Mouse (Mus musculus) cerebellum, postnatal 36 days (tissue): Measurements from ENCODE around the gene Gclc.
"Not testable (repeated sequence)": the region's sequence is repeated elsewhere in the genome, so short reads cannot be mapped to it uniquely, and the experiment has no call there.

Source experiments
- DNase-seq, 2 experiments: peaks; one replicate each; pipeline ENCODE4 v3.0.0; 2021 to 2022; ENCODE audit warnings: mixed read lengths in 2 of 2

Gene Gclc

DNA sequence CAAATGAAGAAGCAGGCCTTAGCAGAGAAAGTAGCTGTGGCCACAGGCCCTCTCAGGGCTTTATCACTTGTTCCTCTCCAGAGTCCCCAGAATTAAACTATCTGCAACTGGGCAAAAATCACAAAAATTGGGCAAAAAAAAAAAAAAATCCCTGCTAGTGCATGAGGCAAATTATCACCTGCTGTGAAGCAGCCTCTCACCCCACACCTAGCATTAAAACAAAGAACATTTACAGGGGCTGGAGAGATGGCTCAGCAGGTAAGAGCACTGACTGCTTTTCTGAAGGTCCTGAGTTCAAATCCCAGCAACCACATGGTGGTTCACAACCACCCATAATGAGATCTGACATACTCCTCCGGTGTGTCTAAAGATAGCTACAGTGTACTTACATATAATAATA, 6.0 kb upstream of the Gclc start:
- not testable (repeated sequence) for DNase-seq

DNA sequence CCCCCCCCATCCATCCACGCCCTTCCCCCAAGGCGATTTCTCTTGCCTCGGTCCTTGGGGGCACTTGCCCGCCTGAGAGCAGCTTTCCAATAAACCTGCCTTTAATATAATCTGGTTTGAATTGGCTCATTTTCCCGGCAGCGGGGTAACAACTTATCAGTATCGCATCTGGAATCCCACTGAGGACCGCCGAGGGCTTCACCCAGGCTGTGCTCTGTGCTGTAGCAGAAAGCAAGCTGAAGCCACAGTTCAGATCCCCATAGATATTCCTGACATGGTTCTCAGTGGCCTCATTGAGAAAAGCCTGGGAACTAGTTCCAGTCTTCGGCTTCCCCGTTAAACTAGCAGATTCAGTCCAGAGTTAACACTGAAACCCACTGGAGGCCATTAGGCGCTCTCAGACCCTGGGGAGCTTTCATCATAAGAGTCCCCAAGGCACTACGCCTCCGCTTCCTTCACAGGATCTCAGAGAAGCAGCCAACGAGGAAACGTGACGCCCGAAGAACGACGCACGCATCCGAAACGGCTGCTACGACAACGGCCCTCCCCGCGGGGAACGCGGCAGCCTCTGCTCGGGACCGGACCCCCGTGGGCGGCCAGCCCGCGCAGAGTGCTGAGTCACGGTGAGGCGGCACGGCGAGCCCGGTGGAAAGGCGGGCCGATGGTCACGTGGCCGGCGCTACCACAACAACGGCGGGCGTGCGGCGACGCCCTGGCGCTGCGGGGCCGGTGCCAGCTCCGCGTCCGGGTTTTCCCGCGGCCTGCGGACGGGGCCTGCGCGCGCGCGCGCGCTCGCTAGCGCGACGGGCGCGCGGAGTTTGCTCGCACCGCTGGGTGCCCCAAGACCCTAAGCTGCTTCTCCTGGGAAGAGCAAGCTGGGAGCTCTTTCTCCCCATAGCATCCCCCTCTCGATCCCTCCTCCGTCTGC, 3.9 kb upstream of the Gclc start:
- peak; percentile 94 to 96 for DNase-seq

DNA sequence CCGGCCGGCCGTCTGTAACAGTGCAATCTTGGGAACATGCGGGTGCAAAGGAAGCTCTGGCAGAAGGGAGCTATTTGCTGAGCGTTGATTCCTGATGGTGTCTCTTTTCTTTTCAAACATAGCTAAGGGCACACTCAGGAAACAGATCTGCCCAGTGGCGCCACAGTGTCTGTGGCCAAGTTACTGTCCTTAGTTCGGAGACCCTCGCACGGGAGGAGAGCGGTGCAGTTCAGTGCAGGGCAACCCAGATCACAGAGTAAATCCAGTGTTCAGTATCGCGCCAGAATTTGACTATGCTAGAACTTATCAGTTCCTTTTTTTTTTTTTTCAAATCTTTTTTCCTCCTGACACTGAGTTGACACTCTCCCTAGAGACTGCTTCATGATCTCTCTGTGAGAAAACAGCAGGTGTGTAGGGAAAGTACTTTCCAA, 3.2 kb upstream of the Gclc start:
- no peak for DNase-seq

DNA sequence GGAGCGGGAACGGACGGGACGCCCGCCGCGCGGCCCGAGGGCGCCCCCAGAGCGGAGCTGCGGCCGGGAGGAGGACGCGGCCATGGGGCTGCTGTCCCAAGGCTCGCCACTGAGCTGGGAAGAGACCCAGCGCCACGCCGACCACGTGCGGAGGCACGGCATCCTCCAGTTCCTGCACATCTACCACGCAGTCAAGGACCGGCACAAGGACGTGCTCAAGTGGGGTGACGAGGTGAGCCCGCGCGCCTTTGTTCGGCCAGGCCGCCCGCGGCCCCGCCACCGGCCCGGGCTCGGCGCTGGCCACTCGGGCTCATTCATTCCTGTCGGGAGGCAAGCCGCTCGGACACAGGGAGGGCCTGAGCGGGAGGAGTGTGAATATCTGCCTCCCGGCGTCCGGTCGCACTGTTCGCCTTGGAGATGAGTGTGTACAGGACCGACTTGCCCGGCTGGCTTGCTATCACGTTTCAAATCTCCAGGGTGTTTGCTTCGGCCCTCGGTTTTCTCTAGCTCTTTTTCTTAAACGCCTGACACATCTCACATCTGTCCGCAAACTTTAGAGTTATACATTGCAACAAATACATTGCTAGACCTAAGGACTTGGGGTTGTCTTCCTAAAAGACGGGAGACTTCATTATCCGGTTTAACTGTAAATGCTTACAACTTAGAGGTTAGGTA, 530 bp downstream of the Gclc start:
- peak; percentile 69 to 72 for DNase-seq

DNA sequence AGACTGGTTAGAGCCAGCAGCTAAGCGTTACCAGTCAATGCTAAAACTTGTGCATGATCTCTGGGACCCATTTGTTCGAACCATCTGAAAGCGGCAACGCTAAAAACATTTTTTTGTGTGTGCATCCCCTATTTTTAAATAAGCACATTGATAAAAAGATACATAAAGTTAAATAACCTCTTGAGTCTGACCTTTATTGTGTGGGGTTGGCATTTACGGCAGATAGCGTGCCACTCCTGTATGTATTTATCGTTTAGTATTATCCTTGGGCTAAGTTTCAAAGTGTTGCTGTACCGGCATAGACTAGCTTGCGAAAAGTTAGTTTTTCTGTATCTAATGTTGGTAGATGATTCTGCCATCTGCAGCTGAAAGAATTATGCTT, 1.1 kb downstream of the Gclc start:
- DNase-seq: no peak

DNA sequence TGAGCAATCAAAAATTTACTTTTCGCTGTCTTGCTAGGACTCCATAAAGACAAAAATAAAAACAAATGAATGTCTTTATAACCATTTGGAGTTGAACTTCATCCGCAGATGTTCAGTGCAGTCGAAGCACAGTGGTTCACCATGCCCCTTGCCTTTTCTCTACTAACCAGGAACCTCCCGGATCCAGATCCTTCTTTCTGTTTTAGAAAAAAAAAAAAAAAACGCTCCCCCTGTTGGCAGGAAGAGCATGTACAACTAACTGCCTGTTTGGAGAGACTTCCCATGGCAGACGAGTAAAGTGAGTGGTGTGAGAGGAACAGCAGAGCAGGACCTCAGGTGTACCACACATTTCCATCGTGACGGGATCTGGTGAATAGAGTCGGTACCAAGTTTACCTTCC, 1.7 kb downstream of the Gclc start:
- DNase-seq: no peak

DNA sequence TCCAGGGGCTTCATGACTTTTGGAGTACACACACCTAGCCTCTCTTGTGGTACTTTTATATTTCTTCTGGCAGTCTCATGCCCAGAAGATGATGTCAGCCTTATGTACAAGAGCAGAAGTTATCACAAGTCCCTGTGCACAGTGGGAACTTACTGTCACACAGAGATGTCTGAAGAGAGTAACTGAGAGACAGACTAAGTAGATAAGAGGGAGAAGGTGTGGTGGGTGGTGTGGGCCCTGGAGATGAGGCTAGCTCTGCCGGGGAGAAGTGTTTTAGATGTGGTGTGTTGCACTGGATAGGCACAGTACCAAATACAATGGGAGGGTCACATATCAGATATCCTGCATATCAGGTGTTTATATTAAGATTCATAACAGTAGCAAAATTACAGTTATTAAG, 3.0 kb downstream of the Gclc start:
- DNase-seq: no peak

DNA sequence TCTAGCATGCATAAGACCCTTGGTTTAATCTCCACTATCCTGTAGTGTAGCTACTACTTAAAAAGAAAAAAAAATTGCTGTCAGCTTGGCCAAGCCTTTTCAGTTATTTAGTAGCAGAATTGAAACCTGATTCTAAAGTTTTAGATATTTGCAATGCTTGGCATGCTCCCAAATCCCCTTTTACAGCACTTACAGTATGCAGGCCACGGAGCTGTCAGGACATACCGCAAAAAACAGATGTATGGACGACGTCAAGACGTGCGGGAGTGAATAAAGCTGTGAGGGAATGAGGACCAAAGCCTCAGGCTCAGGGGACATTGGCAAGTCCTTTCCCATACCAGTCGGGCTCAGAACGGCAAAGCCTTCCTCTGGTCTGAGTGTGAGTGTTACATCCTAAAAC, 4.1 kb downstream of the Gclc start:
- DNase-seq: no peak

DNA sequence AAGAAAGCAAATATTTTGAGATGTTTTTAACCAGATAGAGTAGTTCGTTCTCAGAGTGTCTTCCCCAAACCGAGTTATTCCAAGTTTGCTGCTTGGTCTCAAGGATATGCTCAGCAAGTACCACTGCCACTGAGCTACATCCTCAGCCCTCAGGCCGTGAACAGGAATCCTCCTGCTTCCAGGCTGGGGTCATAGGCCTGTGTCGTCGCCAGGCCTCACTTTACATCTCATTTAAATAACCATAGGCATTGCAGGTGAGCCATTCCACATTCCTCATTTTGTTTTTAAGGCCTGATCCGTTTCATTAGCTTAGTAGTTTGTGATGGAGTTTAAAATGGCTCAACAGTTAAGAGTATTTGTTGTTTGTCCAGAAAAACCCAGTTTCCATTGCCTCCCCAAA, 4.8 kb downstream of the Gclc start:
- no peak for DNase-seq

DNA sequence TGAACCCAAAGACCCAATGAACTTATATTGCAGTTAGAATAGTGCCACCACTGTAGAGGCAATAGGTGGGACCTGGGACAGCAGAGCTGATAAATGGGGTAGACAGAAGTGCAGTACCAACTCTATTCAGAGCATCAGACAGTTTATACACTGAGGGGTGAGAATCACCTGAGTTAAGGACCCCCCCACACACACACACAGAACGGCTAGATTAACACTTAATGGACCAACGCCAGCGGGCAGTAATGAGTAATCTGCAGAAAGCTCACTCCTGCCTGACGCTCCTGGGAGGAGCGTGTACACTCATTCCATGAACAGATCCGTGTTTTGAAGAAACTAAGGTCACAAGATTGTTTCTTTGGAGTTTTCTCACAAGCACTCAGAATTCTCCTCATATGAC, 5.4 kb downstream of the Gclc start:
- DNase-seq: no peak

DNA sequence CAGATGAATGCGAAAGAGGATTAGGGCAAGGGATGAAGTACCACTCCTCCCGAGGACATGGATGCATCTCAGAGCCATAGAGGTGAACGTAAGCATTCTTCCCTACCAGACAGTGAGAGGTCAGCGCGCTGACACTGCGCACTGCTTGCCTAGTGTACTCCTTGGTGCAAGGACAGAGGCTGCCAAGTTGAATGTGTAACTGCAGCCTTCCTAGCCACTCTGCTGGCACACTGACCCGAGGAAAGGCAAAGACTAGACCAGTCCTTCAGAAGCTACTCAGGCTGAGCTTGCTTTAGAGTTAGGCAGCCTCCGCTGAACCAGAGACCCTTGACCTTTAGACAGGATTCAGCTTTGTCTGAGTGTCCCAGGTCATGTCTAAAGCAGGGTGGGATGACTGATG, 11.9 kb downstream of the Gclc start:
- no peak for DNase-seq

DNA sequence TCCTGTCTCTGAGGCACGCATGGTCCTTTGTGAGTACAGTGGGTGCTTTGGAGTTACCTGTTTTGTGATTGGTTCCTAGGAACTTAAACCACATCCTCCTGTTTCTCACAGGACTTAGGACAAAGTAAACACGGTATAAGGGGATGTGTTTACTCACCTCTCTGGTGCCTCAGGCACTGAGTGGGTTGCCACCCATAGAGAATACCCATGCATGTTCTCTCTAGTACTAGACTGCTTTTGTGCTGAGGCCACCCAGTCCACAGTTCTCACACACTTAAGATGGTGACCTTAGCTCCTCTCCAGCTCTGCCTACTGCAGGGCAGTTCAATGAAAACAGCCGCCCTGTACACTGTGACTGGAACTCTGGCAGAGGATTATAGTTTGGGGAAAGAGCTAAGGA, 12.4 kb downstream of the Gclc start:
- no peak for DNase-seq

DNA sequence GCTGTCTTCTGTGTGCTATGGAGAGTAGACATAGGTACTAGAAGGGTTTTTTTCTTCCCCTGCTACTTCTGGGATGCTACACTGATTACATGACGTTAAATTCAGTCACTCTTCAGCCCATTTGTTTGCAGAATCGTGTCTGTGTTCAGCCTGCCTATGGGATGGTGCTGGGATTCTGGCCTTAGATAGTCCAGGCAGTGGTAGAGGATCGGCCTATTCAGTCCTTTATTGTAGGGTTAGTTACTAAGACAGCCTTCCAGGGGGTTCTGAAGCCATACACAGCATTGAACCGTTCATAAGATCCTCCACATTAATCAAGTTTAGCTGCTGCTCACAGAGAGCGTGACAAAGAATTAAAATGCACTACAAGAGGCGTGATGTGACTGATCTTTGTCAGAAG, 16.6 kb downstream of the Gclc start:
- no peak for DNase-seq

DNA sequence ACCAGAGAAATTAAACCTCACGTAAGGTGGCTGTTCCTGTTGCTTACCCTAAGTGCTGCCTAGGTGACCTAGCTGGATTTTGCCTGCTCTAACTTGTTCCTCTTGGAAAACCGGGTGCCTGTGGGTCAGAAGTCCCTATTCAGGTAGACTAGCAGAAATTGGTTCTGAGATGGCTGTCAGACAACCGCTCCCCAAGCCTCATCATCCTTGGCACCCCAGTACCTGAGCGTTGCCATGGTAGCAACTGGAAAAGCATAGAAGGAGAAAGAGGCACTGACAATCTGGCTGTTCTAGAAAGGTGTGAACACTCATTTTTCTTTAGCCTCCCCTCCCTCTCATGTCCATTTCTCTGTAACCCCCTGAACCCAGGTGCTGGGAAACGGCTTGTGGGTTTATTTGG, 17.0 kb downstream of the Gclc start:
- DNase-seq: no peak

DNA sequence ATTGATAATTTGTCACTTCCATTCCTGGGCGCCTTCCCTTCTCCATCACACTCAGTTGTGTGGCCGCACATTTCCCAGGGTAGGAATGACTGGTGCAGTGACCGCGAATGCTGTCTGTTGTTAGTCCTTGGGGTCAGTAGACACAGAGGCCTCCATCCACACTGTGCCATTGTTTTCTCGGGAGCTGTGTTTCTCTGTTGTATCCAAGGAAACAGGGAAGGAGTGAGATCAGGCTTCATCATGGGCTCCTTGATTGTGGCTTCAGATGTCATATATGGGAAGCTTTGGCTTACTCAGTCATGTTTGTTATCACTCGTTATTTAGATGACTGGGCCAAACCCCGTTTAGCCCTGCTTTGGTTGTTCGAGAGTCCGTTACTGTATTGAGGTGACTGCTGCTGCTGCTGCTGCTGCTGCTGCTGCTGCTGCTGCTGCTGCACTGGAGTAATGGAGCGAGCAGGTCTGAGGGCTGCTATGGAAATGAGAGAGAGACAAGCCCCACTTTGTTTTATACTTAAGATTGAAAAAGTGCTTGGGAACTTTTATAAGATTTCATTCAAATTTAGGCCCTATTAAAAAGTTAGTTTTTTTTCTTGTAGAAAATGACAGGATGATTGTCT, 17.5 kb downstream of the Gclc start:
- DNase-seq: no peak

DNA sequence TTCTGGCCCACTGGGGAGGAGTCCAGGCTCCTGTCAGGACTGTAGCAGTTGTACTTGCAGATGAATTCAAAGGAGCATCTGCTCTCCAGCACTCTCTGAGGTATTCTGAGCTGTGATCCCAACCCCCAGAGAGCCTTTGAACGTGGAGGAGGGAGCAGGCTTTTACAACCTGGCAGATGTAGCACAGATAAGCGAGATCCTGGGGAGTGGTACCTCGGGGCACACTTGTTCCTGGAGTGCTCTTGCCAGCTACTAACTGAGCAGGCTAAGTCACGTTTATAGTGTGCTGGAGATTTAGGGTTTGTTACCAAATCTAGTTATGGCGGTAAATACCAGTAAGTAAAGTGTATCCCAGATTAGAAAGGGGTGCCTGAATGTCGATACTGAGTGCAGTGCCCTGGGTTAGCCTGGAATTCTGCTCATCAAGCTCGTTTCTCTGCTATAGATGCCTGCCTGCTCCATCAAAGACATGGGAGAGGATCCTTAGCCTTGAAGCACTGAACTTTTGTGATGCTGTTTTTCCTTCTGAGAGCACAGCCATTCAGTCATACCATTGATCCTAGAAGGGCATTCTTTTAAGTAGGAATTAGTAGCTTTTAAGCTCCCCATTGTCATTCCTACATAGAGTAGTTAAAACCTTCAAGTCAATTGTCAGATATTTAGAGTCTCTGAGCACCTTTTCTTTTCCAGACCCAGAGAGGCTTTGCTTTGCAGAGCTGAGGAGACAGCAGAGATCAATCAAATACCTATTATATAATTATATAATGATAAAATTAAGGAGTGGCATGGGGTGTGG, 22.6 kb downstream of the Gclc start:
- no peak for DNase-seq

DNA sequence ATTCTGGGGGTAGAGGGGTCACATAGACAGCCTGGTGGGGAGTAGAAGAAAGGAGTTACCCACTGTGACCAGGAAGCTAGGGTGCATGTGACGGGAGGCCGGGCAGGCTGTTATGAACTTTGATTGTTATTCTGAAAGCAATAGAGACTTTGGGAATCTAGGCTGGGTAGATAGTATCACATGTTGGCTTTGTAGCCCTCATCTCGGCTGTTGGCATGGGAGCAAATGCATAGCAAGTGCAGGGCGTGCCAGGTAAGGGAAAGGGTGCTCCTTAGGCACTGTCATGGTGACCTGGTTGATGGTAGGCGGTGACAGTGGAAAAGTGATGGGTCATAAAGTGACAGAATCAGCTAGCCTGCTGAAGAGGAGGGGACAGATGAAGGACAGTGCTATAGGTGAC, 23.3 kb downstream of the Gclc start:
- DNase-seq: no peak

DNA sequence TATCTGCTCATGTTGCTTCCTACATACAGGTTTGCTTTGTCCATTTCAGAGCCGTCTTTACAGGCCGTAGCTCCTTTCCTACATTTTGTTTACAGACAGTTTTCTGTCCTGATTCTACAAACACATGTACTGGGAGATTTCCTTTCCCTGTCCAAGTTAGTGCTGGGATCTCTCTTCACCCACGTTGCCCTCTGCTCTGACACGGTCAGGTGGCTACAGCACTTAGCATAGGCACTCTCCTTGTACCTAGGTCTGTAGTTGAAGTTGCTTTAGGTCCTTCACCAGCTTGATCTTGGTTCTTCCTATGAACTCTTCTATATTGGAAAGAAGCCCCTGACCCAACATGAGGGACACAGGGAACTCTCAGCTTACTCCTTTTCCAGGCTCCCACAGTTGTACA, 25.4 kb downstream of the Gclc start:
- no peak for DNase-seq

DNA sequence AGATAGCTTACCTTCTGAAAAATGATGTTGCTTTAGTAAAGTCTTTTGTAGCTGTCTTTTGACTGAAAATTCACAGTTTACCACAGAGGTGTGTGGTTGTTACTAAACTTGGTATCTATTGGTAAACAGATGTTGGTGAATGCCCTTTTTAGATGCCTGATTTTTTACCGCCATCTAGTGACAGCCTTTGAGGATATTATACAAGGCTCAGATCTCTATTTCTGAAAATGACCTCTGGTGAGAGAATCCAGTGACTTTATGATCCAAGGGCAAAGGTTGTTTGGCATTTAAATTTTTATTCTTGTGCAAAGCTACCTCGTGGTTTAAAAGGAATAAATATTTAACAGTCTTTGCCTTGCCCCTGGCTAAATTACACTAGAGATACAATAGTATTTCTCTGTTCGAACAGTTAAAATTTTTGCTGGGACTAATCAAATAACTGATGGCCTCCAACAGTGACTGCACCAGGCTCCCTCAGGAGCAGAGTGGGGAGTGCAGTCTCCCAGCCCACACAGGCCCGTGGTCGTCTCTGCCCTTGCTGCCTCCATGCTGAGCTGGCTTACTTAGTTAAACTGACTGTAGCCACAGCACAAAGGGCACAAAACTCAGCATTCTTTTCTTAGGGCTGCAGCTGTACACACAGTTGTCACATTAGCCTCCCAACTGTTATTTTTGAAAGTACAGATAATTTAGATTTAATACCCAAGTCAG, 27.3 kb downstream of the Gclc start:
- no peak for DNase-seq

DNA sequence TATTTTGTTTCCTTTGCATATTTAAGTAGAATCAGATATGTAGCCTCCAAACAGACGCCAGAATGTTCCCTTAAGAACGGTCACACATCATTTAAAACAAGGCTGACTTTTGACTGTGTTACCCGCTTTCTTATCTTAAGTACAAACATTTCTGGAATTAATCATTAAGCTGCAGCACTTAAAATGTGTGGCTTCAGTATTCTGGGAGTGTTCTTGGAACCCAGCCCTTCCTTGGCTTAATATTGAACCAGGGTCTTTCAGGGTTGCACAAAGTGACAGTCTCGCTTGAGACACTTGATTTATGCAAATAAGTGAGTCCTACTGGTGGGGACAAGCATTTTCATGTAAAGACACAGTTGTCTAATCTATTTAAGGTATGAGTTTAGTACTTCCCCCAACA, 27.9 kb downstream of the Gclc start:
- DNase-seq: no peak

DNA sequence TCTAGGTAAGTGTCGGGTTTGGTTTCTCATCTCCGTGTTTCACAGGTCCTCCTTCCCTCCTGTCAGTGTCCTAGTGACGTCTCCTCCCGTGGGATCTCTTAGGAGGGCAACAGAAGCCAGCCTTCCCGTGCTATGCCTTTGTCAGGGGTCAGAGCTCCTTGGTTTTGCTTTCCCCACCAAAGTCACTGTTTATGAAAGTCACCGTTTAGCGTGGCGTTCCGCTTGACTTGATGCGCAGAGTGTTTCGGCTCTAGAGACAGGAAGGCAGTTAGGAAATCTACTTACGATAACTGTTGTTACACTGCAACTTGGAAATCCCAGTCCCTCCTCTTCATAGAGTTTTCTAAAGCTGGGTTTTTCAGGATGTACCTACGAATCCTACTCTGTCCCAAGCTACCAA, 28.7 kb downstream of the Gclc start:
- DNase-seq: no peak

DNA sequence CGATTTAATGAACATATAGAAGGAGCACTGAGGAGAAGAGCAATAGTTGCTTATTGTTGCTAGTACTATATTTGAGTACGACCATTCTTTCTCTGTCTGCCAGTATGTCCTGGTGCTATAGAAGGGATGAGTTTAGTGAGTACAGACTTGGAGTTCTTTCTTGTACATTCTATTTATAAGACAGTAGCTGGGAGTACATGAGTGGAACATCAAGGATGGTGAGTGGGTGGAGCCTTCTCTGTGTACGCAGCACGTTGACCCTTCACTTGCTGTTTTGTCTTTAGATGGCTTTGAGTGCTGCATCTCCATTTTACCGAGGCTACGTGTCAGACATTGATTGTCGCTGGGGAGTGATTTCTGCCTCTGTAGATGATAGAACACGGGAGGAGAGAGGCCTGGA, 31.1 kb downstream of the Gclc start:
- no peak for DNase-seq

DNA sequence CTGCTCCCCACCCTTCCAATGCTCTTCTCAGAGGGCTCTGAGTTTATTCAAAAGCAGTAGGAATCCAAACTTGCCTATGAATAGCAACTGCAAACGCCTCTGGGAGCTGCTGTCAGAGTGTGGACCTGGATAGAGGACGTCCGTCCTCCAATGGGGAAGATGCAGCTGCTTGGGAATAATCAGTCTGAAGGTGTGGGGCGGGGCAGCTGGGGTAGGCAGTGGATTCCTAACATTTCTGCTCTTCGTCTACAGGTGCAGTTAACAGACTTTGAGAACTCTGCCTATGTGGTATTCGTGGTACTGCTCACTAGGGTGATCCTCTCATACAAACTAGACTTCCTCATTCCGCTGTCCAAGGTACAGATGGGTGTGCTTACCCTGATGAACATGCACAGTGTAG, 33.6 kb downstream of the Gclc start:
- DNase-seq: no peak
